Comparison of ENCODE assay signal across 14 mouse cellular contexts in the genomic region with DNA sequence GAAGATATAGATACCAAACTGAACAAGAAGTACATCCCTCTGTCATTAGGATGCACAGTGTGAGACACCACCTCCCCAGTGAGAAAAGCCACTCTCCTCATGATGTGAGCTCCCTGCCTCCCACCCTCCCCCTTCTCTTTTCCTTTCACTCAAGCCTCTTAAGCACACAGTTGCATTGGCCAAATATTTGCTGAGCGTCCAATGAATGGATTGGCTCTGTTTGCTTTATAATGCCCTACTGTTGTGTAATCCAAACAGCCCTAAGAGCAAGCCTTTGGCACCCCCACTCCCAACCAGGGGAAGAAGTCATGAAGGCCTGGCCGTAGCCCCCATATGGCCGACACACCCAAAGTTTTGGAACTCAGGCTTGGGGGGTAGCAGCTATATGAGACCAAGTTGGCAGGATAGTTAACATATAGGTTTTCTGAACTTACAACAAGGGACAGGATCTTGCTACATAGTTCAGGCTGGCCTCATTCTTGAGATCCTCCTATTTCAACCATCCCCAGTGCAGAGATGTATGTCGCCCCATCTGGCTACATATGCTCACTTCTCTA. TPM values are rescaled to one million over a fixed set of nuclear protein-coding genes. Genes with fewer than 3 reads are reported as not detected.
DNase-seq lines count a peak whose midpoint lies in the region; ATAC-seq and TF ChIP-seq lines count a peak whose summit lies in the region.
"Had no signal": no experiment of that assay in that cellular context is flagged by ENCODE, and none has a peak within 500 bp of the region (broad histone marks: within the 10 kb centered on the region; RNA-seq: fewer than 3 reads in every experiment).

No protein-coding gene starts in this region.

- no peaks in the 10 kb centered on the region for H3K36me3 ChIP-seq in midbrain, embryonic 11.5 days (ENCODE audit: control insufficient read depth, insufficient read depth, low read length)
- H3K36me3 ChIP-seq in midbrain, embryonic 15.5 days (replicated peaks), result no peaks in the 10 kb centered on the region
- H3K36me3 ChIP-seq in forebrain, postnatal 0 days (ENCODE audit: insufficient read depth), result no peaks in the 10 kb centered on the region
- H3K36me3 ChIP-seq: embryonic facial prominence, embryonic 13.5 days had no signal

- H3K4me2 ChIP-seq in midbrain, embryonic 11.5 days, result no peak overlapping the region
- no peak overlapping the region for H3K4me2 ChIP-seq in midbrain, embryonic 15.5 days
- no peak overlapping the region for H3K4me2 ChIP-seq in forebrain, postnatal 0 days (ENCODE audit: low read depth)
- H3K4me2 ChIP-seq: embryonic facial prominence, embryonic 13.5 days had no signal

- no peaks in the 10 kb centered on the region for H3K9me3 ChIP-seq in midbrain, embryonic 11.5 days (ENCODE audit: control insufficient read depth, low read length)
- H3K9me3 ChIP-seq in midbrain, embryonic 15.5 days, result no peaks in the 10 kb centered on the region
- H3K9me3 ChIP-seq in forebrain, postnatal 0 days (ENCODE audit: low read length), result no peaks in the 10 kb centered on the region
- H3K9me3 ChIP-seq: embryonic facial prominence, embryonic 13.5 days had no signal

- DNase-seq in midbrain, embryonic 11.5 days (ENCODE audit: low spot score, missing footprints), result peak; percentile 75
- peak; percentile 43 for DNase-seq in lung, adult 2 months
- DNase-seq in lung, postnatal 4 days, result peak; percentile 31 to 37
- DNase-seq in cerebellum, postnatal 10 days, result no peak
- DNase-seq in urinary bladder, postnatal 4 days (ENCODE audit: low spot score in 2 of 2), result no peak
- no peak for DNase-seq in forebrain, postnatal 0 days
- DNase-seq: cerebellum, adult 11-12 months; gastrocnemius, postnatal 10 days; heart, adult 2 months; left cerebral cortex, postnatal 4 days; midbrain, embryonic 14.5 days; right cerebral cortex, adult 18-20 months had no signal

- H3K27me3 ChIP-seq in midbrain, embryonic 11.5 days (ENCODE audit: control insufficient read depth, insufficient read depth, low read length), result no peaks in the 10 kb centered on the region
- H3K27me3 ChIP-seq in midbrain, embryonic 15.5 days (replicated peaks), result no peaks in the 10 kb centered on the region
- H3K27me3 ChIP-seq in forebrain, postnatal 0 days (ENCODE audit: insufficient read depth, low read length), result no peaks in the 10 kb centered on the region
- H3K27me3 ChIP-seq: embryonic facial prominence, embryonic 13.5 days had no signal

- WGBS in midbrain, embryonic 11.5 days, result 79% methylated on average over 4 of the region's 4 CpGs
- WGBS in midbrain, embryonic 15.5 days, result 81% methylated on average over 4 of the region's 4 CpGs
- WGBS in lung, adult 2 months, result 57% methylated on average over 4 of the region's 4 CpGs
- 59% methylated on average over 4 of the region's 4 CpGs for WGBS in forebrain, postnatal 0 days

- no peak overlapping the region for H3K27ac ChIP-seq in midbrain, embryonic 11.5 days (ENCODE audit: low read depth, low read length)
- no peak overlapping the region for H3K27ac ChIP-seq in midbrain, embryonic 15.5 days
- H3K27ac ChIP-seq in forebrain, postnatal 0 days (ENCODE audit: low read depth, low read length), result no peak overlapping the region
- H3K27ac ChIP-seq: embryonic facial prominence, embryonic 13.5 days; heart, adult 2 months had no signal

- TF ChIP-seq POLR2A in lung, adult 2 months (IDR thresholded peaks at IDR 0.05; ENCODE audit: borderline replicate concordance, extremely low read depth, low read depth, low read length), result no peak

- no peak for TF ChIP-seq CTCF in lung, adult 2 months (IDR thresholded peaks at IDR 0.05; ENCODE audit: insufficient read depth, low read length)
- TF ChIP-seq CTCF in forebrain, postnatal 0 days (IDR thresholded peaks at IDR 0.05; ENCODE audit: low read depth), result no peak

- H3K9ac ChIP-seq in midbrain, embryonic 11.5 days (ENCODE audit: low read length), result no peak overlapping the region
- H3K9ac ChIP-seq in midbrain, embryonic 15.5 days, result no peak overlapping the region
- no peak overlapping the region for H3K9ac ChIP-seq in forebrain, postnatal 0 days
- H3K9ac ChIP-seq: embryonic facial prominence, embryonic 13.5 days had no signal

- H3K4me1 ChIP-seq in midbrain, embryonic 11.5 days (ENCODE audit: control insufficient read depth, insufficient read depth, low read length), result peaks cover 13% of the 10 kb centered on the region; the same call in 1 of the 2 replicates
- H3K4me1 ChIP-seq in midbrain, embryonic 15.5 days, result peaks cover 2% of the 10 kb centered on the region; the same call in 1 of the 2 replicates
- peaks cover 3% of the 10 kb centered on the region for H3K4me1 ChIP-seq in lung, adult 2 months (ENCODE audit: control insufficient read depth, insufficient read depth, low read length)
- H3K4me1 ChIP-seq in forebrain, postnatal 0 days (ENCODE audit: insufficient read depth), result no peaks in the 10 kb centered on the region

- H3K4me3 ChIP-seq in midbrain, embryonic 11.5 days (ENCODE audit: low read depth, low read length), result no peak overlapping the region
- H3K4me3 ChIP-seq in midbrain, embryonic 15.5 days, result no peak overlapping the region
- H3K4me3 ChIP-seq in lung, adult 2 months (replicated peaks; ENCODE audit: extremely low read depth, low read depth, low read length), result no peak overlapping the region
- H3K4me3 ChIP-seq in forebrain, postnatal 0 days (ENCODE audit: low read depth, low read length), result no peak overlapping the region
- H3K4me3 ChIP-seq: embryonic facial prominence, embryonic 13.5 days; heart, adult 2 months had no signal

- peak; percentile 50; the same call in 1 of the 2 replicates for ATAC-seq in midbrain, embryonic 11.5 days (ENCODE audit: low FRiP score)
- no peak for ATAC-seq in midbrain, embryonic 15.5 days (replicated peaks)
- no peak for ATAC-seq in forebrain, postnatal 0 days

RNA-seq across cellular contexts. Expression of gene Usp3, which starts 33.1 kb away (rescaled TPM):
- 104 and 106 TPM in 2 replicates for polyA plus RNA-seq in midbrain, embryonic 11.5 days (2014; fragmentation: Nextera tagmentation; extraction: Ambion mirVana)
- polyA plus RNA-seq in midbrain, embryonic 15.5 days (2015; fragmentation: Nextera tagmentation; extraction: Ambion mirVana), result 70.3 and 77.3 TPM in 2 replicates
- 10.8 and 15.6 TPM in 2 replicates for polyA plus RNA-seq in lung, adult 2 months (2012; rRNA removed)
- 46.3 and 59.7 TPM in 2 replicates for total RNA-seq in forebrain, postnatal 0 days (2014; rRNA removed)
- polyA plus RNA-seq in forebrain, postnatal 0 days (2015; fragmentation: Nextera tagmentation; extraction: Ambion mirVana), result 55.1 and 55.2 TPM in 2 replicates

Comparison
In these comparisons a context has a peak if more than half of its experiments do, and no peak if none do; other contexts are left out.
1. DNase-seq: peak in midbrain, embryonic 11.5 days (single experiment), lung, adult 2 months (single experiment) and lung, postnatal 4 days (2 of 2); none in cerebellum, postnatal 10 days (0 of 2), urinary bladder, postnatal 4 days (0 of 2) and forebrain, postnatal 0 days (single experiment).